Mouse (Mus musculus) spleen, adult 12 weeks (tissue): ENCODE results near the gene Cpm.
"Not testable (repeated sequence)": the region's sequence is repeated elsewhere in the genome, so short reads cannot be mapped to it uniquely, and the experiment has no call there.

Experiments used
- DNase-seq: peaks from one replicate; pipeline ENCODE4 v3.0.0; 2022; ENCODE audit warnings: low spot score

The Cpm gene

GRCm38 (mm10) chr10:117593857-117594256, 35.4 kb upstream of the Cpm start:
- DNase-seq, result no peak

GRCm38 (mm10) chr10:117594291-117594850, 34.9 kb upstream of the Cpm start:
- no peak for DNase-seq

- no peak for DNase-seq
Measured at GRCm38 (mm10) chr10:117594913-117595312, 34.4 kb upstream of the Cpm start.

- peak; percentile 10 for DNase-seq
Measured at GRCm38 (mm10) chr10:117595442-117596164, 33.7 kb upstream of the Cpm start.

- no peak for DNase-seq
Measured at GRCm38 (mm10) chr10:117596165-117596735, 33.0 kb upstream of the Cpm start.

- DNase-seq, result no peak
Measured at GRCm38 (mm10) chr10:117596771-117597324, 32.5 kb upstream of the Cpm start.

GRCm38 (mm10) chr10:117597371-117598265, 31.7 kb upstream of the Cpm start:
- not testable (repeated sequence) for DNase-seq

GRCm38 (mm10) chr10:117598266-117598950, 30.9 kb upstream of the Cpm start:
- DNase-seq, result no peak

GRCm38 (mm10) chr10:117598951-117599572, 30.2 kb upstream of the Cpm start:
- DNase-seq, result peak; percentile 6

GRCm38 (mm10) chr10:117601146-117602035, 27.9 kb upstream of the Cpm start:
- DNase-seq, result no peak

GRCm38 (mm10) chr10:117602325-117603129, 26.8 kb upstream of the Cpm start:
- no peak for DNase-seq

- no peak for DNase-seq
Measured at GRCm38 (mm10) chr10:117603130-117603833, 26.0 kb upstream of the Cpm start.

- DNase-seq, result no peak
Measured at GRCm38 (mm10) chr10:117603834-117604623, 25.3 kb upstream of the Cpm start.

- no peak for DNase-seq
Measured at GRCm38 (mm10) chr10:117604624-117605282, 24.5 kb upstream of the Cpm start.

GRCm38 (mm10) chr10:117605283-117606243, 23.7 kb upstream of the Cpm start:
- no peak for DNase-seq

- DNase-seq, result no peak
Measured at GRCm38 (mm10) chr10:117606423-117606822, 22.9 kb upstream of the Cpm start.
